Mouse (Mus musculus) spleen, postnatal 10 days (tissue): ENCODE data around the gene Mtnr1b.

Experiments used
- DNase-seq, 2 experiments: peaks; one replicate each; pipeline ENCODE4 v3.0.0; 2021 to 2022; ENCODE audit warnings: low spot score in 2 of 2

Mtnr1b gene

GRCm38 (mm10) chr9:15802413-15803027, 71.8 kb downstream of the Mtnr1b start:
- DNase-seq, result no peak

- no peak for DNase-seq
Measured at GRCm38 (mm10) chr9:15800402-15800801, 74.0 kb downstream of the Mtnr1b start.

- DNase-seq, result no peak
Measured at GRCm38 (mm10) chr9:15794408-15794807, 79.9 kb downstream of the Mtnr1b start.

- no peak for DNase-seq
Measured at GRCm38 (mm10) chr9:15792076-15792475, 82.3 kb downstream of the Mtnr1b start.

- no peak for DNase-seq
Measured at GRCm38 (mm10) chr9:15786610-15787009, 87.7 kb downstream of the Mtnr1b start.

GRCm38 (mm10) chr9:15786192-15786591, 88.2 kb downstream of the Mtnr1b start:
- DNase-seq, result no peak

GRCm38 (mm10) chr9:15781936-15782335, 92.4 kb downstream of the Mtnr1b start:
- no peak for DNase-seq

GRCm38 (mm10) chr9:15774911-15775310, 99.4 kb downstream of the Mtnr1b start:
- DNase-seq, result no peak
